Mouse (Mus musculus): Measurements from ENCODE around the gene Tdp1. TPM values are rescaled to one million over a fixed set of nuclear protein-coding genes. Genes with fewer than 3 reads are reported as not detected.

Tdp1 gene
- polyA plus RNA-seq, 1 experiment from 2014 or later, result 89.7 TPM

GRCm38 (mm10) chr12:99860981-99861380 is 23.3 kb upstream of the Tdp1 start:
- Histone ChIP-seq H3K4me3 (no peak overlapping the region), H3K4me1 (no peaks in the 10 kb centered on the region), H3K27me3 (ENCODE audit: low read depth, poor library complexity, severe bottlenecking) (no peaks in the 10 kb centered on the region), H3K9me3 (replicated peaks) (no peaks in the 10 kb centered on the region), H3K27ac (replicated peaks) (no peak overlapping the region), H3K36me3 (no peaks in the 10 kb centered on the region)
- DNase-seq (ENCODE audit: low spot score), result no peak
- WGBS, result 90% methylated on average over 4 of the region's 4 CpGs

GRCm38 (mm10) chr12:99864613-99865012 is 19.7 kb upstream of the Tdp1 start:
- no peak for DNase-seq (ENCODE audit: low spot score)
- H3K9me3 ChIP-seq (replicated peaks), result no peaks in the 10 kb centered on the region
- H3K36me3 ChIP-seq, result no peaks in the 10 kb centered on the region
- no peak overlapping the region for H3K27ac ChIP-seq (replicated peaks)
- no peaks in the 10 kb centered on the region for H3K4me1 ChIP-seq
- no peaks in the 10 kb centered on the region for H3K27me3 ChIP-seq (ENCODE audit: low read depth, poor library complexity, severe bottlenecking)
- no peak overlapping the region for H3K4me3 ChIP-seq

- 87% methylated on average over 1 of the region's 1 CpGs for WGBS
- no peaks in the 10 kb centered on the region for H3K36me3 ChIP-seq
- no peaks in the 10 kb centered on the region for H3K9me3 ChIP-seq (replicated peaks)
- H3K4me1 ChIP-seq, result peaks cover 9% of the 10 kb centered on the region
- no peaks in the 10 kb centered on the region for H3K27me3 ChIP-seq (ENCODE audit: low read depth, poor library complexity, severe bottlenecking)
- no peak overlapping the region for H3K27ac ChIP-seq (replicated peaks)
- DNase-seq (ENCODE audit: low spot score), result no peak
- H3K4me3 ChIP-seq, result no peak overlapping the region
These were observed 15.5 kb upstream of the Tdp1 start for GRCm38 (mm10) chr12:99868821-99869220.

GRCm38 (mm10) chr12:99873443-99873842 is 10.9 kb upstream of the Tdp1 start:
- Histone ChIP-seq H3K4me1 (peaks cover 14% of the 10 kb centered on the region), H3K4me3 (no peak overlapping the region), H3K27me3 (ENCODE audit: low read depth, poor library complexity, severe bottlenecking) (no peaks in the 10 kb centered on the region), H3K36me3 (peaks cover 8% of the 10 kb centered on the region; the same call in 1 of the 2 replicates), H3K9me3 (replicated peaks) (no peaks in the 10 kb centered on the region), H3K27ac (replicated peaks) (no peak overlapping the region)
- no peak for DNase-seq (ENCODE audit: low spot score)
- 41% methylated on average over 3 of the region's 3 CpGs for WGBS

- no peak overlapping the region for H3K27ac ChIP-seq (replicated peaks)
- no peak for DNase-seq (ENCODE audit: low spot score)
- no peaks in the 10 kb centered on the region for H3K27me3 ChIP-seq (ENCODE audit: low read depth, poor library complexity, severe bottlenecking)
- peaks cover 14% of the 10 kb centered on the region for H3K4me1 ChIP-seq
- no peaks in the 10 kb centered on the region for H3K9me3 ChIP-seq (replicated peaks)
- 84% methylated on average over 6 of the region's 6 CpGs for WGBS
- no peak overlapping the region for H3K4me3 ChIP-seq
- H3K36me3 ChIP-seq, result peaks cover 8% of the 10 kb centered on the region; the same call in 1 of the 2 replicates
These were observed 9.7 kb upstream of the Tdp1 start for GRCm38 (mm10) chr12:99874609-99875008.

- H3K27me3 ChIP-seq (ENCODE audit: low read depth, poor library complexity, severe bottlenecking), result no peaks in the 10 kb centered on the region; the same call in 1 of the 2 replicates
- WGBS, result under 1% methylated on average over 38 of the region's 38 CpGs
- peak overlapping the region; percentile 93 for H3K27ac ChIP-seq (replicated peaks)
These were observed 1.2 kb upstream of the Tdp1 start for GRCm38 (mm10) chr12:99883000-99883712.

GRCm38 (mm10) chr12:99883713-99884105 is 608 bp upstream of the Tdp1 start:
- Histone ChIP-seq H3K4me3 (peak overlapping the region; percentile 78), H3K27me3 (ENCODE audit: low read depth, poor library complexity, severe bottlenecking) (no peaks in the 10 kb centered on the region; the same call in 1 of the 2 replicates), H3K4me1 (peaks cover 49% of the 10 kb centered on the region), H3K9me3 (replicated peaks) (no peaks in the 10 kb centered on the region; the same call in 1 of the 2 replicates), H3K36me3 (peaks cover 14% of the 10 kb centered on the region), H3K27ac (replicated peaks) (peak overlapping the region; percentile 93)
- no peak for DNase-seq (ENCODE audit: low spot score)
- WGBS, result under 1% methylated on average over 11 of the region's 11 CpGs

More at GRCm38 (mm10) chr12:99883000-99883712, 1.2 kb upstream of the Tdp1 start:
- no peaks in the 10 kb centered on the region; the same call in 1 of the 2 replicates for H3K9me3 ChIP-seq (replicated peaks)
- H3K4me1 ChIP-seq, result peaks cover 49% of the 10 kb centered on the region
- peak overlapping the region; percentile 78 for H3K4me3 ChIP-seq
- DNase-seq (ENCODE audit: low spot score), result peak; percentile 95
- peaks cover 11% of the 10 kb centered on the region for H3K36me3 ChIP-seq

GRCm38 (mm10) chr12:99885282-99885901 is 1.1 kb downstream of the Tdp1 start:
- no peak for DNase-seq (ENCODE audit: low spot score)
- Histone ChIP-seq H3K4me1 (peaks cover 48% of the 10 kb centered on the region), H3K27ac (replicated peaks) (peak overlapping the region; percentile 93), H3K9me3 (replicated peaks) (no peaks in the 10 kb centered on the region; the same call in 1 of the 2 replicates), H3K36me3 (peaks cover 15% of the 10 kb centered on the region), H3K27me3 (ENCODE audit: low read depth, poor library complexity, severe bottlenecking) (no peaks in the 10 kb centered on the region; the same call in 1 of the 2 replicates), H3K4me3 (peak overlapping the region; percentile 78)
- WGBS, result 40% methylated on average over 8 of the region's 8 CpGs

GRCm38 (mm10) chr12:99897846-99898245 is 13.5 kb downstream of the Tdp1 start:
- Histone ChIP-seq H3K36me3 (peaks cover 87% of the 10 kb centered on the region), H3K27me3 (ENCODE audit: low read depth, poor library complexity, severe bottlenecking) (no peaks in the 10 kb centered on the region), H3K4me3 (no peak overlapping the region), H3K9me3 (replicated peaks) (no peaks in the 10 kb centered on the region), H3K4me1 (no peaks in the 10 kb centered on the region), H3K27ac (replicated peaks) (no peak overlapping the region)
- DNase-seq (ENCODE audit: low spot score), result no peak
- WGBS, result 93% methylated on average over 4 of the region's 4 CpGs

GRCm38 (mm10) chr12:99898248-99898870 is 14.0 kb downstream of the Tdp1 start:
- H3K36me3 ChIP-seq, result peaks cover 87% of the 10 kb centered on the region
- WGBS, result 92% methylated on average over 16 of the region's 16 CpGs
- no peak for DNase-seq (ENCODE audit: low spot score)

GRCm38 (mm10) chr12:99899991-99900390 is 15.7 kb downstream of the Tdp1 start:
- no peak for DNase-seq (ENCODE audit: low spot score)
- H3K4me3 ChIP-seq, result no peak overlapping the region
- no peak overlapping the region for H3K27ac ChIP-seq (replicated peaks)
- no peaks in the 10 kb centered on the region for H3K4me1 ChIP-seq
- no peaks in the 10 kb centered on the region for H3K27me3 ChIP-seq (ENCODE audit: low read depth, poor library complexity, severe bottlenecking)
- H3K9me3 ChIP-seq (replicated peaks), result no peaks in the 10 kb centered on the region
- 45% methylated on average over 2 of the region's 3 CpGs for WGBS
- H3K36me3 ChIP-seq, result peaks cover 87% of the 10 kb centered on the region

More at GRCm38 (mm10) chr12:99898248-99898870, 14.0 kb downstream of the Tdp1 start:
- Histone ChIP-seq H3K27ac (replicated peaks) (no peak overlapping the region), H3K4me1 (no peaks in the 10 kb centered on the region), H3K9me3 (replicated peaks) (no peaks in the 10 kb centered on the region), H3K27me3 (ENCODE audit: low read depth, poor library complexity, severe bottlenecking) (no peaks in the 10 kb centered on the region), H3K4me3 (no peak overlapping the region)

GRCm38 (mm10) chr12:99901973-99902866 is 17.9 kb downstream of the Tdp1 start:
- Histone ChIP-seq H3K4me1 (no peaks in the 10 kb centered on the region), H3K9me3 (replicated peaks) (no peaks in the 10 kb centered on the region), H3K4me3 (no peak overlapping the region), H3K27ac (replicated peaks) (no peak overlapping the region), H3K27me3 (ENCODE audit: low read depth, poor library complexity, severe bottlenecking) (no peaks in the 10 kb centered on the region), H3K36me3 (peaks cover 87% of the 10 kb centered on the region)
- DNase-seq (ENCODE audit: low spot score), result no peak
- 91% methylated on average over 8 of the region's 8 CpGs for WGBS
